Mouse (Mus musculus): ENCODE results near the gene Usp18.

The Usp18 gene

DNA sequence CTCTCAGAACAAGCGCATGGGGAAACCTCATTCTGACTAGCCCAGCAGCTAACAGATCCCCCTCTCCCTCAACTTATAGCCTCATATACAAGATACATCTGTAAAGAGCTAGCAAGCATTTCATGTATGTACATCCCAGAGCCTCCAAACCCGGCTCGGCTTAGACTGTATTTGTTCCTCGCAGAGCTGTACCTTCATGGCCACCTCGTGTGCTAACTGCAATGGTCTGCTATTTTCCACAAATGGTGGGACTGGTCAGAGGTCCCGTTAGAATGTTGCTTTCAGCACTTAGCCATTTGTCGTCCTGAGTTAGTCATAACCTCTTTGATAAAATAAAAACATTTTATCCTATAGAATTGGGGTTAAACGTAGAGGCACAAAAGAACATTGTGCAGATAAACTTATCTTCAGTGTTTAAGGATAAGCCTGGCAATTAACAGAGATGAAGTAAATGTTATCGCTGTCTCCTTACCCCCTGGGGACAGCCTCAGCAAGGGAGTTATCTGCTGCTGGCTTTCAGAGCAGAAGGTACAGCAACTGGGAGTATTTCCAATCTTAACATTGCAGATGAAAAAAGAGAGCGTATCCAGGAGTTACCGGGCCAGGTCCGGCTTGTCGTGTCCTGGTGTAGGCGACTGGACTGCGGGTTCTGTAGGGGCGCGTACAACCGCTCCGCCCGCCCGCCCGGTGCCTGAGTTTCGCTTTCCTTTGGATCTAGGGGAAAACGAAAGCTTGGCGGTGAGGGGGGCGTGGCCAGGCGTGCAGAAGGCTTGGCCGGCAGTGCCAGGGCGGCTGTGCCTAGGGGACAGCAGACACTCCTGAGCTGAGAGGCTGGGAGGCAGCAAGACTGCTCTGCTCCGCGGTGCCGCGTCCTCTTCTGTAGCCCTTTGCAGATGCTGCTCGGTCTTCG lies at the start of gene Usp18:
TSS of gene Usp18 (plus strand) at position 780 of the 910 bp plus-strand sequence.
- DNase-seq (ENCODE audit: low read depth, low spot score): peak; percentile 46

GRCm38 (mm10) chr6:121197807-121198365 lies 47.8 kb upstream of the Usp18 start:
- DNase-seq (ENCODE audit: low read depth, low spot score): no peak

DNA sequence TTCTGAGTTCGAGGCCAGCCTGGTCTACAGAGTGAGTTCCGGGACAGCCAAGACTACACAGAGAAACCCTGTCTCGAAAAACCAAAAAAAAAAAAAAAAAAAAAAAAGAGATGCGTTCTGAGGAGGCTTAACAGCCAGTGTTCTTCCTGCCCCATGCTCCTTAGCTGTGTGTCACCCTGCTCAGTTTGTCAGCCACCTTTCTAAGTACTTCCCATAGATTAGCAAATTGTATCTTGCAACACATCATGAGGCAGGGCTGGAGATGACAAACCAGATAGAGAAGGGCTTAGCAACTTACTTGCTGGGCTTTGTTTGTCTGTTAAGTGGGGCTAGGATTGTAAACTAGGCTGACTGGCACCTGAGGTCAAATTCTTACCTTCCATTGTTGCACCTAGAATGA lies 45.2 kb upstream of the Usp18 start:
- no peak for DNase-seq (ENCODE audit: low read depth, low spot score)

DNA sequence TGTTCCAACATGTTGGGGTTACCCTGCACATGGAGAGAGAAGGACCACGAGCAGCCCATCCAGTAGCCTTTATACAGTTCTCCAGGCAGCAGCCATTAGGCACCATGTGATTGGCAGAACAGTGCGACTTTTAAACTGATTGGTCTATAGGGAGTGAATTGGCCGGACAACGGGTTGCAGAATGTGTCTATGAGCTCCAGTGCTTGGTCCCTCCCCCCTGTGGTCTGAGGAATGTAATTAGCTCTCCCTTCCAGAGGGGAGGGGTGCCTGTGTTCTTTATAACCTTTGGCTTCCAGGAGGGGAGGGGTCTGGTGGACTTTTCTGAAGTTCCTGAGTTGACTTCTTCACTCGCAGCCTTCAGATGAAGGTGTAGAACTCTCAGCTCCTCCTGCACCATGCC lies 43.7 kb upstream of the Usp18 start:
- no peak for DNase-seq (ENCODE audit: low read depth, low spot score)

- DNase-seq (ENCODE audit: low read depth, low spot score): no peak
These were observed 39.2 kb upstream of the Usp18 start for GRCm38 (mm10) chr6:121206481-121206880.

GRCm38 (mm10) chr6:121209584-121209983 lies 36.1 kb upstream of the Usp18 start:
- DNase-seq (ENCODE audit: low read depth, low spot score): no peak

- DNase-seq (ENCODE audit: low read depth, low spot score): peak; percentile 22
These were observed 35.4 kb upstream of the Usp18 start, which contains the start of gene Tuba8 for GRCm38 (mm10) chr6:121210149-121210925. TSS of gene Tuba8 (plus strand) at chr6:121210696.

GRCm38 (mm10) chr6:121210926-121211289 lies 34.8 kb upstream of the Usp18 start:
- DNase-seq (ENCODE audit: low read depth, low spot score): no peak

- DNase-seq (ENCODE audit: low read depth, low spot score): no peak
These were observed 34.0 kb upstream of the Usp18 start for GRCm38 (mm10) chr6:121211743-121212142.

DNA sequence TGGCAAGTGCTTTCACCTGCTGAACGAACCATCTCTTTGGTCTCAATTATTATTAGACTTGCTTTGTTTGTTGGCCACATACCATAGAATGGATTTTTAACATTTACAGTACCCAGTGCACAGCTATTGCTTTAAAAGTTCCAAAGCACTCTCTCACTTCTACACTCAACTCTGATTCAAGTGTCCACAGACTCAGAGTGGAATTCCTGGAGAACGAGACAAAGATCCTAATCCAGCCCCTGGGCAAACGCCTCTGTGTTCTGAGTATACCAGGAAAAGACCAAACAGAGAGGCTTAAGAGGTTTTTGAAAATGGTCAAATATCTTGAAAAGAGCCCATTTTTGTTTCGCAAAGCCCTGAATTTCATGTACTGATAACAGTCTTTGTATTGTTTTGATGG lies 32.7 kb upstream of the Usp18 start:
- no peak for DNase-seq (ENCODE audit: low read depth, low spot score)

GRCm38 (mm10) chr6:121214221-121214620 lies 31.5 kb upstream of the Usp18 start:
- DNase-seq (ENCODE audit: low read depth, low spot score): no peak

DNA sequence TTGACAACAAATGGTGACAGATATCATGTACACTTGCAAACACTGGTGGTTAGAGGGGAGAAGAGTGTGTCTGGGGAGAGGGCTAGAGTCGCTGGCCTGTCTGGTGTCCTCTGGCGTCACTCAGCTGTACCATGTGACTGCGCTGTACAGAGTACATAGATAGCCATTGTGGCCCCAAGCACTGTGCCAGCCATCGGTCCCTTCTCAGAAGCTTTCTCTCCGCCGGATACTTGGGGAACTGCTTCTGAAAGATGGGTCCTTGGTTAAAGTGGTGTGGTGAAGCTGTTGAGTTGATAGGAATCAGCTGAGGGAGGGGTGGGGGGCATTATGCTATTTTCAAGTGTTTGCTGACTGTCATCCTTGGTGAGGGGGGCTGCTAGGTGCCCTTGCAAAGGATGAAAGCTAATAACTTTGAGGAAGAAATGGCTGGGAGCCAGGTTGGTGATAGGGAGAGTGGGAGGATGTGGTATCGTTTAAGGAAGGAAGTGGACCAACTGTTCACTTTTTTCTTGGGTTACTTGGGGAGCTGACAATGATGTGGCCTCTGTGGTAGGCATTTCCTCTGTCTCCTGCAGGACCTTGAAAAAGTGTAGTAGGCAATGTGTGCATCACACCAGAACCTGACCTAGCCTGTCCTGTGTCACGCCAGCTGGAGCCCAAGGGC lies 30.9 kb upstream of the Usp18 start:
- DNase-seq (ENCODE audit: low read depth, low spot score): no peak

GRCm38 (mm10) chr6:121215336-121215735 lies 30.4 kb upstream of the Usp18 start:
- DNase-seq (ENCODE audit: low read depth, low spot score): no peak

DNA sequence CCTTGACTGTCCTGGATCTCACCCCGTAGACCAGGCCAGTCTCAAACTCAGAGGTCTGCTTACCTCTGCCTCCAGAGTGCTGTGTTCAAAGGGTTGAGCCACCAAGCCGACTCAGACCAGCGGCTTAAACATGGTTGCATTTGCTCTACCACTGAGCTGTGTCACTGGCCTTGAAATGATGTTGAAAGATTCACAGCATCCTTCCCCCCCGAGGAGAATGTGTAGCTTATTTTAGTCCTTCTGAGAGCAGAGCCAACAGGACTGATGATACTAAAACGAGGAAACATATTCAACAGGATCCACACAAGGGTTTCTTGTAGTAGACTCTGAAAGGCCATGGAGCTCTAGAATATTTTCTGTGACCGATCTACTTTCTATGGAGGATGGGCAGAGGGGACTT lies 29.8 kb upstream of the Usp18 start:
- DNase-seq (ENCODE audit: low read depth, low spot score): no peak

DNA sequence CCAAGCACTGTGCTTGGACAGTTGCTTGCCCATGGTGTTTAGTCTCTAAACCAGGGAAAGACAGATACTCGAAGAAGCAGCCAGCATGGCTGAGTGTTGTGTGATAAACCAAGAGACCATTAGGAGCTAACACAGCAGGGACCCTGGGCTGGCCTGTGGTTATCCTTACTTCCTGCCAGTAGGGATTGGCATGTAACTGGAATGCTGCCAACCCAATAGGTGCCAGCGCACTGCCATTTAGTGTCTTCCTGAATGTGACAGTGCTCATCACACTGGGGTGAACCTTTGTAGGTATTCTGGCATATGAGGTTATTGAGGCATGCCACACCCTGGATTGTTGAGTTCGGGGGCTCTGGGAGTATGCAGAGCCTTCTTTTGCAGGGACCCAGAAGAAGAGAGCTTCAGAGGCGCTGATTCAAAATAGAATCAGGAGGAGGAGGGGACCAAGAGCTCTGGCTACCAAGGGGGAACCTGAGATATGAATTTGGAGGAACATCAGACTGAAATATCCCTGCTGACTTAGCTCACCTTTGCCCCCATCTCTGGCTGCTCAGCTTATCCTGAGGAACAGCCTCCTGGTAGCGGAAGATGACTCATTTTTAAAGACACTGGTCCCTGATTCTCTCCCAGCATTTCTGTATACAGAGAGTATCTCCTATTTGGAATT lies 29.0 kb upstream of the Usp18 start:
- no peak for DNase-seq (ENCODE audit: low read depth, low spot score)

- DNase-seq (ENCODE audit: low read depth, low spot score): no peak
These were observed 27.7 kb upstream of the Usp18 start for GRCm38 (mm10) chr6:121218002-121218401.

- no peak for DNase-seq (ENCODE audit: low read depth, low spot score)
These were observed 26.3 kb upstream of the Usp18 start for GRCm38 (mm10) chr6:121219406-121219805.

DNA sequence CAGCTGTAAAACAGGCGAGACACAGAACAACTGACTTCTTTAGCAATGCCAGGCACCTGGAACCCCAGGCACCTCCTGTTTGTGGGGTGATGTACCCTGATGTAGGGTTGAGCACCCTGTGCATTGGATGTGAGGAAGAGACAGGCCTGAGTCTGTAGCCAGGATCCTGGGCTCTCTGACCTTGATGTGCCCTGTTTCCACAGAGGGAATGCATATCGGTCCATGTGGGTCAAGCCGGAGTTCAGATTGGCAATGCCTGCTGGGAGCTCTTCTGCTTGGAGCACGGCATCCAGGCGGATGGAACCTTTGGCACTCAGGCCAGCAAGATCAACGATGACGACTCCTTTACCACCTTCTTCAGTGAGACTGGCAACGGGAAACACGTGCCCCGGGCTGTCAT lies 25.5 kb upstream of the Usp18 start:
- DNase-seq (ENCODE audit: low read depth, low spot score): no peak

- no peak for DNase-seq (ENCODE audit: low read depth, low spot score)
These were observed 23.7 kb upstream of the Usp18 start for GRCm38 (mm10) chr6:121221876-121222597.

DNA sequence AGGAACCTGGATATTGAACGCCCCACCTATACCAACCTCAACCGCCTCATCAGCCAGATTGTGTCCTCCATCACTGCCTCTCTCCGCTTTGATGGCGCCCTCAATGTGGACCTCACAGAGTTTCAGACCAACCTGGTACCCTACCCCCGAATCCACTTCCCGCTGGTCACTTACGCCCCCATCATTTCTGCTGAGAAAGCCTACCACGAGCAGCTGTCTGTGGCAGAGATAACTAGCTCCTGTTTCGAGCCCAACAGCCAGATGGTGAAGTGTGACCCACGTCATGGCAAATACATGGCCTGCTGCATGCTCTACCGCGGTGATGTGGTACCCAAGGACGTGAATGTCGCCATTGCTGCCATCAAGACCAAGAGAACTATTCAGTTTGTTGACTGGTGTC lies 22.7 kb upstream of the Usp18 start:
- no peak for DNase-seq (ENCODE audit: low read depth, low spot score)

GRCm38 (mm10) chr6:121224067-121224466 lies 21.6 kb upstream of the Usp18 start:
- no peak for DNase-seq (ENCODE audit: low read depth, low spot score)

Data from retina, adult 2 months (tissue).